Mouse (Mus musculus) myocyte (in vitro differentiated cells): ENCODE data around the gene Dock4.

Source experiments
- MAX ChIP-seq: IDR thresholded peaks from one replicate; pipeline ENCODE4 v1.6.1; 2011; ENCODE audit warnings: low read depth, mild to moderate bottlenecking, control low read depth
- MYOD1 ChIP-seq, 3 experiments: IDR thresholded peaks; one replicate each; pipeline ENCODE4 v1.6.1; 2011; ENCODE audit warnings: control low read depth in 2 of 3, low read depth in 2 of 3, mild to moderate bottlenecking in 2 of 3, moderate library complexity in 1 of 3; ENCODE audit not compliant: insufficient read length in 2 of 3, control insufficient read depth in 1 of 3
- POLR2A ChIP-seq: IDR thresholded peaks from one replicate; pipeline ENCODE4 v1.6.1; 2011; ENCODE audit warnings: low read depth, mild to moderate bottlenecking, control low read depth, moderate library complexity; ENCODE audit not compliant: insufficient read length
- POLR2AphosphoS2 ChIP-seq: IDR thresholded peaks from one replicate; pipeline ENCODE4 v1.6.1; 2011; ENCODE audit warnings: low read depth, control low read depth; ENCODE audit not compliant: insufficient read length
- REST ChIP-seq: IDR thresholded peaks from one replicate; pipeline ENCODE4 v1.6.1; 2011; ENCODE audit warnings: mild to moderate bottlenecking, control low read depth, moderate library complexity; ENCODE audit not compliant: insufficient read depth, insufficient read length
- TCF12 ChIP-seq: IDR thresholded peaks from one replicate; pipeline ENCODE4 v1.6.1; 2011; ENCODE audit warnings: mild to moderate bottlenecking, control low read depth; ENCODE audit not compliant: poor library complexity, insufficient read depth, severe bottlenecking

GRCm38 (mm10) chr12:40788621-40789111 lies 342.9 kb downstream of the Dock4 start:
- TF ChIP-seq MAX (no peak), POLR2A (no peak), TCF12 (no peak), REST (no peak), POLR2AphosphoS2 (no peak), MYOD1 (IDR thresholded peaks at IDR 0.05; ENCODE audit: control insufficient read depth in 1 of 3, insufficient read length in 2 of 3, low read depth in 2 of 3) (no peak)
